Mouse (Mus musculus) limb, embryonic 11.5 days (tissue): Measurements from ENCODE around the gene Palm. TPM values are rescaled to one million over a fixed set of nuclear protein-coding genes. Genes with fewer than 3 reads are reported as not detected.

Experiments
- ATAC-seq: fragments of 200-750 bp; cut with Nextera tagmentation; 2 replicates; pipeline ENCODE4 v1.8.0; 2017; ENCODE audit warnings: low read depth; ENCODE audit not compliant: insufficient number of reproducible peaks, low FRiP score, low TSS enrichment
- DNase-seq: peaks from one replicate; pipeline ENCODE4 v3.0.0-alpha.2; 2015; ENCODE audit warnings: low spot score
- H3K27ac ChIP-seq: fragments of 300-500 bp; sonication (generic); replicated peaks from 2 replicates; pipeline ENCODE4 v1.5.1; 2014; ENCODE audit warnings: low read depth, mild to moderate bottlenecking, low read length
- H3K27me3 ChIP-seq: fragments of 300-500 bp; sonication (generic); 2 replicates; pipeline ENCODE4 v1.6.1; 2014; ENCODE audit warnings: mild to moderate bottlenecking, low read length, mixed read lengths; ENCODE audit not compliant: control insufficient read depth, insufficient read depth
- H3K36me3 ChIP-seq: fragments of 300-500 bp; sonication (generic); 2 replicates; pipeline ENCODE4 v1.6.1; 2014; ENCODE audit warnings: mild to moderate bottlenecking, low read length, moderate library complexity, mixed read lengths; ENCODE audit not compliant: control insufficient read depth, insufficient read depth
- H3K4me1 ChIP-seq: fragments of 300-500 bp; sonication (generic); 2 replicates; pipeline ENCODE4 v1.6.1; 2014; ENCODE audit warnings: low read length, mixed read lengths; ENCODE audit not compliant: control insufficient read depth, insufficient read depth
- H3K4me2 ChIP-seq: fragments of 300-500 bp; sonication (generic); 2 replicates; pipeline ENCODE4 v1.6.1; 2014; ENCODE audit warnings: low read depth, mild to moderate bottlenecking, moderate library complexity; ENCODE audit not compliant: severe bottlenecking
- H3K4me3 ChIP-seq: fragments of 300-500 bp; sonication (generic); 2 replicates; pipeline ENCODE4 v1.5.1; 2014; ENCODE audit warnings: low read depth, low read length
- H3K9ac ChIP-seq: fragments of 300-500 bp; sonication (generic); 2 replicates; pipeline ENCODE4 v1.6.1; 2014; ENCODE audit warnings: mild to moderate bottlenecking, low read length
- H3K9me3 ChIP-seq: fragments of 300-500 bp; sonication (generic); 2 replicates; pipeline ENCODE4 v1.6.1; 2016; ENCODE audit warnings: low read length; ENCODE audit not compliant: control insufficient read depth
- WGBS: fragments of 180-500 bp; shearing (Covaris S2); extraction: QIAGEN DNeasy Blood & Tissue Kit; methylation state at CpG from one replicate; pipeline ENCODE4 v1.1.7; 2014; 5-methylcytosine and 5-hydroxymethylcytosine counted together
- polyA plus RNA-seq: library from polyadenylated mRNA; unstranded; fragments of >200 nt; fragmentation: Nextera tagmentation; extraction: Ambion mirVana; gene quantifications from 2 replicates; pipeline ENCODE4 v1.2.1, GENCODE M21; 2014

Palm gene
- polyA plus RNA-seq, 1 experiment from 2014 or later, result 108 TPM

DNA sequence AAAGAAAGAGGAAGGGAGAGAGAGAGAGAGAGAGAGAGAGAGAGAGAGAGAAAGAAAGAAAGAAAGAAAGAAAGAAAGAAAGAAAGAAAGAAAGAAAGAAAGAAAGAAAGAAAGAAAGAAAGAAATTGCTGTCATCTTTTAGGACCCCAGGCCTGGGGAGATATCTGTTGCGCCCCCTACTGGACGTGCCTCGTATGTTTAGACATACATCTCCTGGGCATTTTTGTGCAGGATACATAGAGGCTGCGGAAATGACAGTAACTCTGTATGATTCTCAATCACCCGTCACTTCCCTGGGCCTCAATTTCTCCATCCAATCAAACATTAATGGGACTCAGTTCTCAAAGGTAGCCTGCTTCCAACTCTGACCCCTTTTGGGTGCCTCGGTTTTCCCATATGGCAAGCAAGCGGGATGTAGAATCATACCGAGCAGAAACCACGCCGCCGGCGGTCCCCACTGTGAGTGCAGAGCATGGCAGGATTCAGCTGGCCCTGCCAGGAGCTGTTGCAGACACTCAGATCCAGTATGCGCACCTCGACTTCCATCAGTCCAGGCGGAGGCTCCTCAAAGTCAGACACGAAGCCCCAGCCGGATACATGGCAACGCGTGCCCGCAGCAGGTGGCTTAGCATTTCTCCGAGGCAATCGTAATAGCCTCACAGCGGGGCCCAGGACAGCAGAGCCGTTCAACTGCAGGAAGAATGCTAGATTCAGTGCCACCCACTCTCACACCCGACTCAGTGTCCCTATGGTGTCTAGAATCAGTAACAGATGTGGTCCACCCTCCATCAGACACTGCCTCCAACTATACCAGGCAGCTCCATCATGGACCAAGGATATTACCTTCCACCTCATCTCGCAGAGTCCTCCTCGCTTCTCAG is 9.2 kb upstream of the Palm start:
- peak; percentile 69 for DNase-seq
- no peak overlapping the region for H3K27ac ChIP-seq
- 36% methylated on average over 27 of the region's 27 CpGs for WGBS
- H3K4me3 ChIP-seq, result no peak overlapping the region
- H3K4me1 ChIP-seq, result peaks cover 9% of the 10 kb centered on the region
- no peak for ATAC-seq
- H3K9ac ChIP-seq, result no peak overlapping the region
- no peak overlapping the region for H3K4me2 ChIP-seq
- H3K9me3 ChIP-seq, result no peaks in the 10 kb centered on the region
- H3K27me3 ChIP-seq, result peaks cover 21% of the 10 kb centered on the region
- no peaks in the 10 kb centered on the region for H3K36me3 ChIP-seq

DNA sequence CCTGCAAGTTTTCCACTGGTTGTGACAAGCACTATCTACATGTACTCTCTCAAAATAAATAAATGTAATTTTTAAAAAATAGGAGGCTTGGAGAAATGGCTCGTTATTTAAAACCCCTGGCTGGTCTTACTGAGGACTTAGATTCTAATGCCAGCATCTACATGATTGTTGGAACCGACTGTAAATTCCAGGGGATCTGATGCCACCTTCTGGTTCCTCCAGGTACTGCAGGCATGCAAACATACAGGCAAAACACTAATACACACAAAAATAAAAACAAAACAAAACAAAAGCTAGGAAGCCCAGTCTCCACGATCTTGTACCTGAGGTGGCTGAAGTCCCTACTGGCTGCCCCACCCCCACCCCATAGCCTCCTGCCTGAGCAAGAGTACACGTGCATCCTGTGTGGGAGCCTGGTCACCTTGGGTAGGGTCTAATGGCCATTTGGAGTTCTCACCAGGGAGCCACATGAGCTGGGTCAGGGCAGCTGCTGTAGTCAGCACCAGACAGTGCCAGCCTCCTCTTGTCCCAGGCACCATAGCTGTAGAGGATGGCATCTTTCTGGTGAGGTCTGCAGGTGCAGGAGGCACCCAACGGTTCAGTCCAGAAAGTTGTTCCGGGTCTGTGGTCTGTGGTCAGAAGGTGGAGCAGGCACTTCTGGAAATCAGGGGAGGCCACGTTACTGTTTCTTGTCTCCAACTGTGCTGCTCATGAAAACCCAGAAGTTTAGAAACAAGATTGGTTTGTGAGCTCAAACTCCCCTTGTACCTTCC is 4.8 kb upstream of the Palm start:
- Histone ChIP-seq H3K27ac (no peak overlapping the region), H3K4me3 (no peak overlapping the region), H3K27me3 (peaks cover 6% of the 10 kb centered on the region; the same call in 1 of the 2 replicates), H3K9ac (no peak overlapping the region), H3K4me2 (0 out of 2 replicates have a peak overlapping the region, but pooled peaks have one; percentile 1), H3K4me1 (0 out of 2 replicates have a peak, but pooled peaks cover 2% of the 10 kb centered on the region), H3K9me3 (no peaks in the 10 kb centered on the region), H3K36me3 (no peaks in the 10 kb centered on the region)
- 36% methylated on average over 7 of the region's 7 CpGs for WGBS
- ATAC-seq, result no peak
- DNase-seq, result peak; percentile 91

DNA sequence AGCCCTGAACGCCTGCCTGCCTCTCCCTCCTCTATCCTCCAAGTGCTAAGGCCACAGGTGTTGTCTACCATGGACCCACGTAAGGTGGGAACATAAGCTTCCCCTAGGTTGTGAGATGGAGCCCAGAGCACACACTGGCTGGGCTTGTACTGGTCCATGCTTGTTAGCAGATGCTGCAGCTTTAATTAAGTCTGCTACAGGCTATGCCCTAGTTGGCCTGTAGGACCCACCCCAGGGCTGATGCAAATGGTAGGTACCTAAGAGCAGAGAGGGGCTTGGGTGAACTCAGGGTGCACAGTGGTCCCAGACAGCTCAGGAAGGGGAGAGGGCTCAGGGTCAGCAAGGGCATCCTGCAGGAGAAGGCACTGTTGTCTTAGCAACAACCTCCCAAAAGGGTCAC is 3.8 kb upstream of the Palm start:
- WGBS, result 43% methylated on average over 2 of the region's 2 CpGs
- no peak overlapping the region for H3K27ac ChIP-seq
- peaks cover 8% of the 10 kb centered on the region for H3K4me1 ChIP-seq
- H3K36me3 ChIP-seq, result no peaks in the 10 kb centered on the region
- no peak overlapping the region for H3K4me3 ChIP-seq
- no peak overlapping the region for H3K9ac ChIP-seq
- no peak for DNase-seq
- no peak for ATAC-seq
- no peak overlapping the region for H3K4me2 ChIP-seq
- H3K27me3 ChIP-seq, result 0 out of 2 replicates have a peak, but pooled peaks cover 1% of the 10 kb centered on the region
- H3K9me3 ChIP-seq, result no peaks in the 10 kb centered on the region

DNA sequence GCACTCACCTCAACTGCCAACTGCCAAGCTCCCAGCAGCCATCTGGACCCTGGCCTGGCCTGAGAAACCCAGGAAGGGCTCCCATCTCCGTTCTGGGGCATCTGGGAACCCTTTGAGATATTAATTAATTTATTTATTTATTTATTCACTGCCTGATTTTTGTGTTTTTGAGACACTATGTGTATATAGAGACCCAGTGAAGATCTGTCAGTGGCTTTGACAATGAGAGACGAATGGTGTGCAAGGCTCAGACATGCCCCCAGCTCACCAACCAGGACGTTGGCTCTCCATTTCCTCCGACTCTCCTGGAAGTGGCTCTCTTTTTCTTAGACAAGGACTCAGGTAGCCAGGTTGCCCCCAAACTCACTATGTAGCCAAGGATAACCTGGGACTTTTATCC is 2.5 kb upstream of the Palm start, which contains the start of gene Prss57:
Gene Prss57 (minus strand): TSS at position 101 of the 400 bp plus-strand sequence.
- Histone ChIP-seq H3K27ac (no peak within 1 kb of the TSS), H3K27me3 (no peaks in the 10 kb centered on the region), H3K9me3 (no peaks in the 10 kb centered on the region), H3K4me3 (no peak within 1 kb of the TSS), H3K9ac (no peak within 1 kb of the TSS), H3K36me3 (no peaks in the 10 kb centered on the region), H3K4me2 (no peak within 1 kb of the TSS), H3K4me1 (peaks cover 13% of the 10 kb centered on the region)
- 80% methylated on average over 4 of the region's 4 CpGs for WGBS
- ATAC-seq (no peak), DNase-seq (no peak)

DNA sequence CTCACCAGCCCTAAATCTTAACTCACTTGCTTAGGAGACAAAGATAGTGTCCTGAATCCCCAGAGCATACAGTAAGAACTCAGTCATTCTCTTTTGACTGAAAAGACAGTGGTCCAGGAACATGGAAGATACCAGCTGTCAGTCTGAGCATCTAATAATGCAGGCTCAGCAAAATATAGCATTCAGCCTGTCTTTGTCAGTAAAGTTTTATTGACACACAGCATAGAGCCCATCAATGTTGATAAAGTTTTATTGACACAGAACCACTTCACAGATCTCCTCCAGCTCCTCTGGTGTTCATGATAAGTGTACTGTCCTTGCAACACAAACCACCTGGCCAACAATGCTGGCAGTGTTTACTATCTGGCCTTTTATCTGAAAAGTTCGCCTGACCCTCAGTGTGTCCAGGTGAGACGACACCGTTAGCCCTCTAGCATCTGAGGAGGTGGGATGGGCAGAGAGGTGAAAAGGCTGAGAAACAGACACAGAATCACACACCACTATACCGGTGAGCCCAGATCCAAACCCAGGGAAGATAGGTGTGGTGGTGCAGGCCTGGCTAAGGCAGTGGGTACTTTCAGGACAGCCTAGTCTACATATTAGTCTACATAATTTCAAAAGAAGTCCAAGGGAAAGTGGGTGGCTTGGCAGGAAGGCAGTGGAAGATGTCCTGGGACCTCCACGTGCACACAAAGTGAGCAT is 882 bp upstream of the Palm start:
- Histone ChIP-seq H3K4me3 (no peak overlapping the region), H3K4me2 (no peak overlapping the region), H3K9ac (no peak overlapping the region), H3K9me3 (no peaks in the 10 kb centered on the region), H3K27ac (no peak overlapping the region), H3K4me1 (peaks cover 17% of the 10 kb centered on the region), H3K36me3 (no peaks in the 10 kb centered on the region), H3K27me3 (no peaks in the 10 kb centered on the region)
- 84% methylated on average over 5 of the region's 5 CpGs for WGBS
- DNase-seq (no peak), ATAC-seq (no peak)

DNA sequence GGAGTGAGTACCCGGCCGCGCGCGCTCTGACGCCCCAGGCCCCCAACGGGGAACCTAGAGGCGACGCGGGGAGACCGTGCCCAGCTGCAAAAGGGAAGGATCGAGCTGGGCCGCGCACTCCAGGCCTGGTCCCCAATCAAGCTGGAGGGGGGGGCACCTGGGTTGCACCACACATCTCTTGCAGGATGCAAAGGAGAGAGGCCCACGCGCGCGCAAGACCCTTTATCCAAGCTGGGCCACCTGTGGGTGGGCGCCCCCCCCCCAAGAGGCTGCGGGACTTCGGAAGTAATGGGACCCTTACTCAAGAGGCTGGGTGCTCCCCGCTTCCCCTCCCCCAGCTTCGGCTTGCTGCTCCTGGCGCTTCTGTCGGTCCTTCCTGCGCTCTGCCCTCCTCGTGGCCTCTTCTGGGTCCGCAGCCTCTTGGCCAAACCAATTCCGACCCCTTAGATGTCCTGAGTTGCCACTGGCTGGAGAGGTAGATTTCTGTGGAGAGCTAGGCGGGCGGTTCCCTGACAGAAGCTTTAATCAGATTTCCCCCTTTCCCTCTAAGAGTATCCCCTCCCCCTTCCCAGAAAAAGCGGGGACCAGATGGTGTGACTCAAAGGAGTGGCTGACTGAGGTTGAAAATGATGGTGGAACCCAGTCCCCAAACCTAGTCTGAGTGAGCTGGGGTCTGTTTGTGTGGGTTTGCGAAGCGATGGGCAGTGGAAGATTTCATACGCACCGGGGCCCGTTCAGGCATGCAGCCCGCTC is 542 bp downstream of the Palm start:
- 3% methylated on average over 38 of the region's 38 CpGs for WGBS
- H3K4me2 ChIP-seq, result peak overlapping the region; percentile 93
- H3K27ac ChIP-seq, result peak overlapping the region; percentile 72
- peaks cover 15% of the 10 kb centered on the region for H3K4me1 ChIP-seq
- DNase-seq (peak; percentile 68), ATAC-seq (no peak)
- H3K36me3 ChIP-seq, result no peaks in the 10 kb centered on the region
- H3K9ac ChIP-seq, result peak overlapping the region; percentile 96
- no peaks in the 10 kb centered on the region for H3K9me3 ChIP-seq
- H3K27me3 ChIP-seq, result no peaks in the 10 kb centered on the region
- peak overlapping the region; percentile 93 for H3K4me3 ChIP-seq

DNA sequence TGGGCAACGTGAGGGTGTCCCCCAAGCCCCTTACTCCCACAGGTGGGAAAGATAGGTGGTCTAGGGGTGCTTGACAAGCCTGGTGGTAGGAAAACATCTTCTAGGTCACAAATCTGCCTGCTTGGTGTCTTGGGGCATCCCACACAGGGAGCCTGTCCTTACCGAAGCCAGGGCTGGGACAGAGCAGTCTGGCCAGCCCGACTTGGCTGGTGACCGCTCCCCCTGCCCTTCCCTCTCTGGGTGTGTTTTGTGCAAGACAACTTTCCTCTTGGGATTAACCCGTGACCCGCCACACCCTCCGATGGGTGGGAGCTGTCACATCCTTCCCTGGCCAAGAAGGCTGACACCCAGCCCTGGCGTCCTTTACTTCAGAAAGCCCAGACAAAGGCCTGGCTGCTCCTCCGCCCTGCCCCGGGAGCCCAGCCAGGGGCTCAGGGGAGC is 1.1 kb downstream of the Palm start:
- Histone ChIP-seq H3K9ac (peak overlapping the region; percentile 96), H3K4me3 (peak overlapping the region; percentile 93), H3K4me2 (peak overlapping the region; percentile 93), H3K36me3 (no peaks in the 10 kb centered on the region), H3K9me3 (no peaks in the 10 kb centered on the region), H3K4me1 (peaks cover 15% of the 10 kb centered on the region), H3K27ac (peak overlapping the region; percentile 72; the same call in 1 of the 2 replicates), H3K27me3 (no peaks in the 10 kb centered on the region)
- 0 out of 2 replicates have a peak, but pooled peaks have one; percentile 21 for ATAC-seq
- WGBS, result 7% methylated on average over 10 of the region's 10 CpGs
- peak; percentile 48 for DNase-seq
